Mouse (Mus musculus) spleen, adult 2 months (tissue): ENCODE results near the gene H2afx.

Experiments
- CTCF ChIP-seq: fragments of 200-500 bp; IDR thresholded peaks from 2 replicates; pipeline ENCODE4 v1.5.1; 2011; ENCODE audit warnings: mild to moderate bottlenecking, inconsistent platforms; ENCODE audit not compliant: insufficient read depth, insufficient read length, insufficient replicate concordance; ENCODE audit errors: extremely low read depth
- POLR2A ChIP-seq: fragments of 200-500 bp; IDR thresholded peaks from 2 replicates; pipeline ENCODE4 v1.6.1; 2011; ENCODE audit warnings: low read depth, low read length, inconsistent platforms

DNA sequence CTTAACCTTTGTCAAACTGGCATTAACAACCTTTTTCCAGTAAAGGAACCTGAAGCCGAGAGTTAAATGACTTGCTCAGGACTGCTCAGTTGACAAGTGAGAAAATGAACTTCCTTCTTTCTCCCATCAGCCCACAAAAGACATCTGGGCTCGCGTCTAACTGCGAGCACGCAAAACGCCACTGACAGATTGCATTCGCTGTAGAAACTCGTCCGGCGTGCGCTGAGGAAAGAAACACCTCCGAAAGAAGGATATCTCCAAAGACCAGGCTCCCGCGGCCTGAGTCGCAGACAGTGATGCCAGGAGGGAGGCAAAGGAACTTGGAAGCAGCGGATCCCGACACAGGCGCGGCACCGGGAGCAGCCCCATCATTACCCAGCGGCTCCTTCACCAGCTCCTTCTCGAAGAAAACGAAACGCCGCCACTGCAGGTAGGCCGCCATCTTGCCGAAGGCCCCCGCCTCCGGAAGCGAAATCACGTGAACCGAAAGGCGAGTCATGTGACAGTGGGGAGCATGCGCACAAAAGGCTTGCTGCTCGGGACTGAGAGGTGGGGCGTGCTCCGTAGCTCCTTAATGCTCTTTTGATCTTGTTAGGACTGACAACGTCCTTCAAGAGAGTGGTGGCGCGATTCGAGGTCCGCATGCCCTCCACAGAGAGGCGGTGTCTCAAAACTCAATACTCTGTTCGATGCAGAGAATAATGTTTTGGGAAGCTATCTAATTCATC is 26.9 kb downstream of the H2afx start, which contains the start of gene Vps11:
- TF ChIP-seq CTCF (no peak), POLR2A (peak; percentile 83)
